Mouse (Mus musculus) right cerebral cortex, postnatal 4 days (tissue): ENCODE results near the gene Inpp5d.

Experiments
- DNase-seq: peaks from one replicate; pipeline ENCODE4 v3.0.0-alpha.2; 2022

Gene Inpp5d

GRCm38 (mm10) chr1:87620211-87620668, at the start of gene Inpp5d:
Inpp5d (plus strand) TSS chr1:87620312.
- DNase-seq, result no peak

- no peak for DNase-seq
Observed at GRCm38 (mm10) chr1:87573261-87573660, 46.9 kb upstream of the Inpp5d start.

- no peak for DNase-seq
Observed at GRCm38 (mm10) chr1:87573800-87574215, 46.3 kb upstream of the Inpp5d start, which contains the start of gene Ngef. Ngef (minus strand) TSS chr1:87573870.

GRCm38 (mm10) chr1:87574353-87574752, 45.8 kb upstream of the Inpp5d start:
- no peak for DNase-seq

GRCm38 (mm10) chr1:87574785-87575184, 45.3 kb upstream of the Inpp5d start:
- DNase-seq, result peak; percentile 48

- no peak for DNase-seq
Observed at GRCm38 (mm10) chr1:87578965-87579364, 41.1 kb upstream of the Inpp5d start.

GRCm38 (mm10) chr1:87580824-87581223, 39.3 kb upstream of the Inpp5d start:
- DNase-seq, result no peak

- no peak for DNase-seq
Observed at GRCm38 (mm10) chr1:87589162-87589561, 30.9 kb upstream of the Inpp5d start.

- no peak for DNase-seq
Observed at GRCm38 (mm10) chr1:87589980-87590379, 30.1 kb upstream of the Inpp5d start.

- DNase-seq, result no peak
Observed at GRCm38 (mm10) chr1:87594261-87594660, 25.9 kb upstream of the Inpp5d start.

- no peak for DNase-seq
Observed at GRCm38 (mm10) chr1:87594671-87595070, 25.4 kb upstream of the Inpp5d start.

- no peak for DNase-seq
Observed at GRCm38 (mm10) chr1:87600533-87600932, 19.6 kb upstream of the Inpp5d start.

GRCm38 (mm10) chr1:87601801-87602200, 18.3 kb upstream of the Inpp5d start:
- no peak for DNase-seq

GRCm38 (mm10) chr1:87603389-87603788, 16.7 kb upstream of the Inpp5d start:
- DNase-seq, result no peak

GRCm38 (mm10) chr1:87605296-87605695, 14.8 kb upstream of the Inpp5d start:
- no peak for DNase-seq

- peak; percentile 73 for DNase-seq
Observed at GRCm38 (mm10) chr1:87607385-87608091, 12.6 kb upstream of the Inpp5d start.

- DNase-seq, result peak; percentile 47
Observed at GRCm38 (mm10) chr1:87608416-87609046, 11.6 kb upstream of the Inpp5d start.

GRCm38 (mm10) chr1:87614576-87615295, 5.4 kb upstream of the Inpp5d start:
- peak; percentile 19 for DNase-seq

GRCm38 (mm10) chr1:87620693-87621092, 581 bp downstream of the Inpp5d start:
- no peak for DNase-seq

GRCm38 (mm10) chr1:87621146-87621857, 1.2 kb downstream of the Inpp5d start:
- DNase-seq, result no peak

GRCm38 (mm10) chr1:87621858-87622279, 1.8 kb downstream of the Inpp5d start:
- DNase-seq, result no peak

- no peak for DNase-seq
Observed at GRCm38 (mm10) chr1:87623977-87624666, 4.0 kb downstream of the Inpp5d start.
